Mouse (Mus musculus) bone marrow, adult 2 months (tissue): ENCODE data around the gene D430041D05Rik. TPM values are rescaled to one million over a fixed set of nuclear protein-coding genes. Genes with fewer than 3 reads are reported as not detected.

Source experiments
- H3K27ac ChIP-seq: fragments of 200-500 bp; 2 replicates; pipeline ENCODE4 v1.5.1; 2012; ENCODE audit warnings: low read depth, mild to moderate bottlenecking, control low read depth, inconsistent platforms, low read length; ENCODE audit not compliant: control insufficient read depth, poor library complexity, insufficient read depth
- H3K4me1 ChIP-seq: fragments of 200-500 bp; 2 replicates; pipeline ENCODE4 v1.6.1; 2011; ENCODE audit warnings: low read length; ENCODE audit not compliant: control insufficient read depth, insufficient read depth
- H3K4me3 ChIP-seq: fragments of 200-500 bp; replicated peaks from 2 replicates; pipeline ENCODE3; 2011; ENCODE audit warnings: mild to moderate bottlenecking, low read depth, low read length, control low read depth; ENCODE audit not compliant: control insufficient read depth
- CTCF ChIP-seq: fragments of 200-500 bp; IDR thresholded peaks from 2 replicates; pipeline ENCODE4 v1.5.1; 2011; ENCODE audit warnings: low read length, control low read depth; ENCODE audit not compliant: control insufficient read depth, insufficient read depth
- POLR2A ChIP-seq: fragments of 200-500 bp; IDR thresholded peaks from 2 replicates; pipeline ENCODE4 v1.6.1; 2011; ENCODE audit warnings: low read depth, mild to moderate bottlenecking, control low read depth, low read length, borderline replicate concordance; ENCODE audit not compliant: control insufficient read depth
- WGBS: fragments of 180-500 bp; shearing (Covaris S2); methylation state at CpG from one replicate; pipeline ENCODE4 v1.1.7; 2018; 5-methylcytosine and 5-hydroxymethylcytosine counted together
- polyA plus RNA-seq: library from polyadenylated mRNA; stranded (reverse); fragments of >200 nt; gene quantifications from 2 replicates; pipeline ENCODE4 v1.2.4, GENCODE M21; 2011; ENCODE audit warnings: low replicate concordance; ENCODE audit not compliant: missing spikeins, insufficient read depth, insufficient read length

D430041D05Rik gene
- polyA plus RNA-seq, 1 experiment, result not detected

DNA sequence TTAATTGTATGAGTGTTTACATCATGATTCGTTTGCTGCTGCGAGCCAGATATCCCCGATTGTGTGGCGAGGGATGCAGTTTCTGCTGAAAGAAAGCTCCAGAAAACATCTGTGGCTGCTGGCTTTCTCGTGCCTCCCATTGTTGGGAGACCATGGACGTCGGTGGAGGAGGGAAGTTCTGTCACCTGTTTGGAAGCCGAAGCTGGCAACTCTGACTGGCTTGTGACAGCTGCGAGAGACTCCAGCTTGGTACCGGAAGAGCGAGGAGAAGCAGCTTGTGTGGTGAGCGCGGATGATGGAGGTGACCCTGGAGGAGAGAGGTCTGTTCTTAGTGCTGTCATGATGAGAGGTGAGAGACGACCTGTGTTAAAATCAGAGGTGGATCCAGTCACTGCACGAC, 154.2 kb downstream of the D430041D05Rik start:
- no peak overlapping the region for H3K4me3 ChIP-seq
- TF ChIP-seq CTCF (no peak), POLR2A (no peak)
- WGBS, result 67% methylated on average over 15 of the region's 15 CpGs
- no peaks in the 10 kb centered on the region for H3K4me1 ChIP-seq
- H3K27ac ChIP-seq, result no peak overlapping the region

DNA sequence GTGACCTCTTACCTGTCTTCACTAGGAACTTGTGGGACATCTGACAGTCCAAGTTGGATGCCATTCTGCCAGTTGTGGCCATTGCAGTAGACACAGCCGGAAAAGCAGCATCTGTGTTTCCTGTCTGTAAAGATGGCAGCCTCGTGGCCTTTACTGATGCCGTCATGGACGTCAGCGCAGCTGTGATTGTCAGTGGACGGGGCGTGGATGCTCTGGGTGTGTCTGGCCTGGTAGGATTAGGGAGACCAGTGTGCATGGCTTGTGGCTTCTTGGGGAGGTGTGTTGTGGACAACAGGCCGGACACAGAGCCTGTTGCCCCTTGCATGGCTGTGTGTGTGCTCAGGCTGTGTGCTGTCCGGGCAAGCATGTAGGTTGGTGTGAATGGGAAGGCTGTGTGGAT, 155.9 kb downstream of the D430041D05Rik start:
- 79% methylated on average over 9 of the region's 9 CpGs for whole genome bisulfite sequencing
- TF ChIP-seq CTCF, result no peak
- TF ChIP-seq POLR2A, result no peak
- no peak overlapping the region for H3K27ac ChIP-seq

DNA sequence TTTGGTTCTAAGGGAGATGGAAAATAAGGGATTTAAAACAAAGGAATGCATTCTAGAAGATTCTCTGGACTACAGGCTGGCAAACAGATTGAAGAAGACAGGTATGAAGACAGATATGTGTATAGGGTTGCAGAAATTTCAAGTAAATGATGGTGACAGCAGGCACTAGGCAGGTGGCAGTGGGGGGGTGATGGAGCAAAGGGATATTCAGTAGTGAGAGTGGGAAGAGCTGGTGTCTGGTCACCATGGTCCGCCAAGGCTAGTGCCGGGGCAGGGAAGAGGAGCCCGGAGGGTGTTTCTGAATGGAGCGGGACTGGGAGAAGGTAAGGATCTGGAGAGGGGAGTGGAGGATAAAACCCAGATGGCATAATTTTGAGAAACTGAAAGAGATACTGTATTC, 157.5 kb downstream of the D430041D05Rik start:
- TF ChIP-seq CTCF (no peak), POLR2A (no peak)
- Histone ChIP-seq H3K4me3 (no peak overlapping the region), H3K27ac (no peak overlapping the region), H3K4me1 (no peaks in the 10 kb centered on the region)
- 94% methylated on average over 4 of the region's 4 CpGs for WGBS

More for the DNA sequence above, 155.9 kb downstream of the D430041D05Rik start:
- Histone ChIP-seq H3K4me1 (no peaks in the 10 kb centered on the region), H3K4me3 (no peak overlapping the region)

DNA sequence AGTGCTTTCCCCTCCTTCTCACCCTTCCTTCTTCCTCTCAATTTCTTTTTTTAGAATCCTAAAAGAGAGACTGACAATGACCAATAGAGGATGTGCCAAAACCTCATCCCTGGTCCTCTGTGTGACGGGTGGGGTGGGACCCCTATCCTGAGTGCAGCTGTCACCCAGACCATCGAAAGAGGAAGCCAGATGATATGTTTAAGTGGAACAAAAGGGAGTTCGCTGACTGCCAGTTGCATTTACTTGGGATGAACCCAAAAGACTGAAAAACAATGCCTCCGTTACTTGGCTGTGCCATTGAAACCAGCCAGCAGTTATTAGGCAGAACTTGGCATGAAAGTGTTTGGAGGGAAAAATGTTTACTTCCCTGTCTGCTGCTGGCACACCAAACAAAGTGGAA, 159.2 kb downstream of the D430041D05Rik start:
- TF ChIP-seq CTCF (no peak), POLR2A (no peak)
- Histone ChIP-seq H3K27ac (no peak overlapping the region), H3K4me3 (no peak overlapping the region), H3K4me1 (no peaks in the 10 kb centered on the region)
- WGBS, result 49% methylated on average over 4 of the region's 4 CpGs

DNA sequence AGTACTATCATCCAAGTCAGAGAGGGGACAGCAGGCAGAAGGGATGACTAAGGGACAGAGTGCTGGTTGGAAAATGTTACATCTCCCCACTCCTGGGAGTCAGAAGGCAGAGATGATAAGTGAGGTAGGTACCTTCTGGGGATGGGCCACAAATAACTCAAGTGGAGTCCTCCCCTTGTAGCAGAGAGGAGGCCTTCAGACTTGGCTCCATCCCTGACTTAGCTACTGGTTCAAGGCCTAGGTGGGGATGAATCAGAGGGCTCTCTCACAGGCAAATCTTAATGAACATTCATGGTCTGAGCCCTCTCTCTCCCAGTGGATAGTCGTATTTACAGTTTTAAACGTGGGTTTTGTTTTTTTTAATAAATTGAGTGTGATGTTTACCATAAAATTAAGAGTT, 161.0 kb downstream of the D430041D05Rik start:
- Histone ChIP-seq H3K27ac (no peak overlapping the region), H3K4me3 (no peak overlapping the region), H3K4me1 (no peaks in the 10 kb centered on the region)
- 57% methylated on average over 2 of the region's 2 CpGs for WGBS
- TF ChIP-seq CTCF (no peak), POLR2A (no peak)

DNA sequence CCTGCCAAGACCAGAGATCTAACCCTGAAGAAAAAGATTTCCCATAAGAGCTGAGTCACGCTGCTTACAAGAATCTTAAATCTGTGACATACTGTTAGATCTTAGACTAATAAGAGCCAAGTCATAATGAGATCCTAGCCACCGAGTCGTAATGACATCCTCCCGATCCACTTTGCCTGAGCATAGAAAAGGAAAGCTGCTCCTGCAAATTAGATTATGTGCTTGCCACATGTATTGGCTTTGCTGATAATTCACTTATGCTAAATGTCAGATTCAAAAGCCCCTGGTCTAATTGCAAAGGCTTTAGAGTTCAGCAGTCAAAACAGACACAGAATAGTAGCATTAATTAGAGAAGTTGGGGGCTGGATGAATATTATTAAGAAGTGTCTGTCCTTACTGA, 164.0 kb downstream of the D430041D05Rik start:
- Histone ChIP-seq H3K4me3 (no peak overlapping the region), H3K27ac (no peak overlapping the region), H3K4me1 (no peaks in the 10 kb centered on the region)
- 77% methylated on average over 4 of the region's 4 CpGs for WGBS
- no peak for TF ChIP-seq CTCF
- TF ChIP-seq POLR2A, result no peak

DNA sequence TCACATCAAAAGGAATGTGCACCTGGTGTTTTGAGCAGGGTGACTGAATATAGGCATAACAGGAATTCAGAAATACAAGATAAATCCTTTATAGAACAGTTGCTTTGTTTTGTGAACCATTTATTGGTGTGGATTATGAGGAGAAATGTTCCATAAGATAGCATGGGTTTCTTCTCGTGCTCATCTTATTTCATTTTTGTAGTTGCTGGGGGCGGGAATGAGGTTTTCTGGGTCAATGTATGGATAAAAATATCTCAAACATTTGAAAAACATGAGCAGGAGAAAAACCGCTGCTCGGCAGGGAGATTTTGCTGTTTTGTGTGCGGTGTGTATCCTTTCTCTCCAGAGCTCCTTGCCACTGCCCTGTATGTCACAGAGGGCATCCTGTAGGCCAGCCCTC, 168.8 kb downstream of the D430041D05Rik start:
- no peak overlapping the region for H3K27ac ChIP-seq
- TF ChIP-seq CTCF, result no peak
- no peak for TF ChIP-seq POLR2A
- no peaks in the 10 kb centered on the region for H3K4me1 ChIP-seq
- H3K4me3 ChIP-seq, result no peak overlapping the region
- WGBS, result 81% methylated on average over 5 of the region's 5 CpGs

DNA sequence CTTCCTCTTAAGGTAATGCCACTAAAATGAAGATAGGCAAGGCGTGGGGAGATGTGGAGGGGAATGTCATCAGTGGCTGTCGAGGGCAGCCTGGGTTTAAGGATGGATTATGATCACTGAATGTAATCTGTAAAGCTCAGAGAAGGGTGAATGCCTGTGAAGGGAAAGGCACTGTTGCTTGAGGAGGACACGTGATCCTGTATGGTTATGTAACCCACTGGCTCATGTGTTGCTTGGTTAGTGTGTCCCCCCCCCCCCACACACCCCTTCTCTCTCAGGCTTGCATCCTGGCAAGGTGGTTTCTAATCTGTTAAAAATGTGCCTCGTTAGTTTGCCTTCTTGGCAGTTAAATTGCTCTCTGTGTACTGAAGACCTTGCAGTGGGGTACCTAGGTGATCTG, 173.7 kb downstream of the D430041D05Rik start:
- TF ChIP-seq POLR2A (no peak), CTCF (no peak)
- Histone ChIP-seq H3K4me1 (no peaks in the 10 kb centered on the region), H3K4me3 (no peak overlapping the region), H3K27ac (no peak overlapping the region)
- WGBS, result 52% methylated on average over 4 of the region's 4 CpGs

DNA sequence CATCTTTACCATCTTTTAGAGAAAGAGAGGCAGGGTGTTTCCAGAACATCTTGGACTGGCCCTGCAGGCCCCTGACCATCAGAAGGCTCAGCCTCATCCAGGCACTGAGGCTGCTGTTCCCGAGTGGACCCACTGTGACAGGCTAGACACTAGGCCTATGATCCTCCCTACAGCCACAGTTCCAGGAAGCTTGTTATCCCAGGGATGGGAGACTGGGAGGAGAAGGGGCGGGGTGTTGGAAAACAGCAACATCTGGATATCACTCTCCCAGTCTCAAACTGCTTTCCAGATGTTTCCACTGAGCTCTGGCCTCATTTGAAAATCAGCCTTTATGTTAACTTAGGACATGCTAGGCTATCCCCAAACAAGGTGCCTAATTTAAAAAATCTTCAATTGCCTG, 180.4 kb downstream of the D430041D05Rik start:
- 58% methylated on average over 2 of the region's 2 CpGs for WGBS
- H3K4me1 ChIP-seq, result no peaks in the 10 kb centered on the region
- no peak overlapping the region for H3K27ac ChIP-seq
- TF ChIP-seq POLR2A (no peak), CTCF (no peak)
- no peak overlapping the region for H3K4me3 ChIP-seq
